Mouse (Mus musculus) lung, postnatal 0 days (tissue): ENCODE data around the gene Tmem156.

Experiments used
- CTCF ChIP-seq: IDR thresholded peaks from 2 replicates; pipeline ENCODE4 v1.5.1; 2016; ENCODE audit warnings: antibody characterized with exemption, mild to moderate bottlenecking
- EP300 ChIP-seq: IDR thresholded peaks from 2 replicates; pipeline ENCODE4 v1.6.1; 2016; ENCODE audit warnings: antibody characterized with exemption, mild to moderate bottlenecking, control low read depth

DNA sequence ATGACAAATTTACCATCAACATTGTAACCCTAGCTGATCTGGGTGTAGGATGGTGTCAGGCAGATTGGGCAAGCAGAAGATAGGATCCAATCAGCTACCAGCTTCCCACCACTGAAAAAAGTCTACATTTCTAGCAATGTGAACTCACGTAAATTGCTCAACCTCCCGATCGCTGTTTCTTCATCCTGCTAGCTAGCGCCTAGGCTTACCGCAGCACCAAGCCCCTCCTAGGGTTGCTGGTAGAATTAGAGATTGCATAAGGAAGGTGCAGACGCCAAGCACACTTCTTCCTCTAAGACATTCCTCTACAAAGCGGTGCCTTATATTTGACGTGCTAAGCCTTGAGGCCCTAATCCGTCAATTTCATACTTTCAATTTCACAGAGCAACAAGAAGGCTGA, 53.6 kb downstream of the Tmem156 start:
- no peak for TF ChIP-seq CTCF
- no peak for TF ChIP-seq EP300
